In genomic region chr5:23917301-23917700, GRCm38 (mm10) we compare ENCODE assay signal across 21 mouse cellular contexts.
"Had no signal": no experiment of that assay in that cellular context is flagged by ENCODE, and none has a peak within 500 bp of the region (broad histone marks: within the 10 kb centered on the region; RNA-seq: fewer than 3 reads in every experiment).

No protein-coding gene starts in this region.

- H3K27ac ChIP-seq: intestine, embryonic 15.5 days; kidney, embryonic 15.5 days; left cerebral cortex, adult 2 months; limb, embryonic 12.5 days; limb, embryonic 15.5 days; macrophage; midbrain, embryonic 10.5 days; midbrain, embryonic 13.5 days; neural tube, embryonic 13.5 days; stomach, postnatal 0 days had no signal

- H3K4me1 ChIP-seq: midbrain, embryonic 10.5 days had no signal

- H3K36me3 ChIP-seq: intestine, embryonic 15.5 days; kidney, embryonic 15.5 days; limb, embryonic 12.5 days; limb, embryonic 15.5 days; midbrain, embryonic 10.5 days; midbrain, embryonic 13.5 days; neural tube, embryonic 13.5 days had no signal

- DNase-seq: kidney, adult 11 months; kidney, adult 8-10 months; kidney, postnatal 10 days; kidney, postnatal 36 days; layer of hippocampus, postnatal 36 days; left cerebral cortex, postnatal 4 days; lung, adult 2 months; thymus, adult 2 months; thymus, postnatal 14 days had no signal

- ATAC-seq: intestine, embryonic 15.5 days; midbrain, embryonic 13.5 days; midbrain, embryonic 16.5 days had no signal

- H3K9me3 ChIP-seq: intestine, embryonic 15.5 days; kidney, embryonic 15.5 days; limb, embryonic 12.5 days; limb, embryonic 15.5 days; midbrain, embryonic 10.5 days; midbrain, embryonic 13.5 days; neural tube, embryonic 13.5 days had no signal

- H3K4me3 ChIP-seq: intestine, embryonic 15.5 days; kidney, embryonic 15.5 days; left cerebral cortex, adult 2 months; limb, embryonic 12.5 days; limb, embryonic 15.5 days; midbrain, embryonic 10.5 days; midbrain, embryonic 13.5 days; myocyte; neural tube, embryonic 13.5 days had no signal

- H3K9ac ChIP-seq: intestine, embryonic 15.5 days; kidney, embryonic 15.5 days; limb, embryonic 12.5 days; limb, embryonic 15.5 days; midbrain, embryonic 13.5 days; neural tube, embryonic 13.5 days had no signal

- H3K4me2 ChIP-seq: intestine, embryonic 15.5 days; kidney, embryonic 15.5 days; limb, embryonic 12.5 days; limb, embryonic 15.5 days; midbrain, embryonic 13.5 days; neural tube, embryonic 13.5 days had no signal

- H3K27me3 ChIP-seq: intestine, embryonic 15.5 days; kidney, embryonic 15.5 days; limb, embryonic 12.5 days; limb, embryonic 15.5 days; midbrain, embryonic 13.5 days; neural tube, embryonic 13.5 days had no signal
